Mouse (Mus musculus): ENCODE measurements around the gene Wbp2.
"Not testable (repeated sequence)": the region's sequence is repeated elsewhere in the genome, so short reads cannot be mapped to it uniquely, and the experiment has no call there.

The Wbp2 gene

DNA sequence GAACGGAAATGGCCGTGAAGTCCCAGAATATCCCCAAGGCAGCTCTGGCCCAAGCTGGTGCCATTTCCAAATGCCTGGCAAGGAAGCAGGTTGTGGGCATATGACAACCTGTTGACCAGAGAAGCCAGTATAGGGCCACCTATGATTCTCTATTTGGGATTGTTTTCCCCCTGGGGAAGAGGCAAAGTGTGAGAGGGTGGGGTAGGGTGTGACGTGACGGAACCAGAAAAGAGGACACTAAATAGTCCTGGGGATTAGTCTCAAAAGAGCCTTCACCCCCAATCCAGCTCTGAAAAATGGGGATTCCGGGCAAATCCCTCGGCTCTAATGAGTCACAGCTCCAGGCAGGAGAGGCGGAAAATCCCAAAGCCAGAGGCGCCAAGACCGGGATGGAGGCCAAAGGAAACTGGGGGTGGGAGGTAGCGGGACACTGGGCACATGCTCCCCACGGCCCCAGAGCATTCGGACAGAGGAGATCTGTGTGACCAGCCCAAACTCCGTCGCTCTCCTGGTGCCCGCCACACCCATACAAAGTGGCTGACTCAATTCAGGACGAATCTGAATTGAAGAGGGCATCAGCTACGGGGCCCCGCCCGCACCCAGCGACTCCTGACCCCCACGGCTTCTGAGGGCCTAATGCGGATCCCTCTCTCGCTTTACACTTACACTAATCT is 21.8 kb upstream of the Wbp2 start:
- no peak for DNase-seq

DNA sequence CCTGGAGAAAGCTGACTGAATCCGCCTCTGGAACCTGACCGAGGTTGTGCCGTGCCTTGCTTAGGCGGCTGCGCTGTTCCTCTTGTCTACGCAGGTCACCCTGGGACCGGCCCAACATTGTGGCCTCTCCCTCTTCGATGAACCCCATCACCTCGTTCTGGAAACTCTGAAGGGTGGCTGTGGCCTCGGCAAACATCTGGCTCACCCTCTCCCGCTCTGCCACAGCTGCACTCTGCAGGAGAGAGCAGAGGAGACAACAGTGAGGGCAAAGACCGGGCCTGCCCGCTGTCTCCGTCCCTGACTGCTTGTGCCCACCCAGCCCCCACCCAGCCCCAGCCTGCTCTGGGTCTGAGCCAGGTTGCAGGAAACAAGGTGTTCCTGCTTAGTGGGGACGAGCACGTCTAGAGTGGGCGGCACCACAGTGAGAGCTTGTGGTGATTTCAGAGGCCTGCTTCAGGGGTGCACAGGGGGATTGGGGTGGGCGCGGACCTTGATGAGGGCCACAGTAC is 21.0 kb upstream of the Wbp2 start:
- DNase-seq = no peak

DNA sequence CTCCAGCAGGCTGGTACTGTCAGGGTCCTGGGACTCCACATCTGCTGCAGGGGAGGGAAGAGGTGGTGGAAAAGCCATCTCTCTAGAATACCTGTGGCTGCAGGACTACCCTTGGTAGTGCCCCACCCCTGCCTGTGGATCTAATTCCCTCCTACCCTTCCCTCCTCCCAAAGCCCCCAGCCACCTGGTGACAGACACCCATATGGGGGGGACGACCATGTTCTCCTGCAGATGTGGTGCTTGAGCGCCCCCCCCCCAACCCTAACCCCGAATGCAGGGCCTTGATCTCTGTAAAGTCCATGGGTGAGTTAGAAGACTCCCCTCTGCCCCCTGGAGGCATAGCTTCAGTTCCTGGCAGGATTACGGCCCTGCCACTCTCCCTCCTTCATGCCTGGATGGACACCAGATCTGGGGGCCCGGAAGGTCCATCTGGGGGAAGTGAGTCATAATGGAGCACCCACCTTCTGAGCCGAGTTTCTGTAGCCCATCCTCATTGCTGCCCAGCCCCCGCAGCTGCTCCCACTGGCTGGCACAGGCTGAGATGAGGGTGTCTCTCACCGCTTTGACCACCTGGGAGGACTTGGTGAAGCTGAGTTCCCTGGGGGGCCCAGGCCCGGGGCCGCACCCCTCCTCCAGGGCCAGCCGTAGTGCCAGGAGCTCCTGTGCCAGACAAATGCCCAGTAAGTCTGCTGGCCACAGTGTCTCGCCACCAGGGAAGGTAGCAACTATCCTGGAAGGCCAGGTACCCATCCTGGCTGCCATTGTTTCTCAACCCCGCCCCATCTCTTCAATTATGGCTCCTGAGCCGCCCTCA is 20.4 kb upstream of the Wbp2 start:
- DNase-seq = no peak

DNA sequence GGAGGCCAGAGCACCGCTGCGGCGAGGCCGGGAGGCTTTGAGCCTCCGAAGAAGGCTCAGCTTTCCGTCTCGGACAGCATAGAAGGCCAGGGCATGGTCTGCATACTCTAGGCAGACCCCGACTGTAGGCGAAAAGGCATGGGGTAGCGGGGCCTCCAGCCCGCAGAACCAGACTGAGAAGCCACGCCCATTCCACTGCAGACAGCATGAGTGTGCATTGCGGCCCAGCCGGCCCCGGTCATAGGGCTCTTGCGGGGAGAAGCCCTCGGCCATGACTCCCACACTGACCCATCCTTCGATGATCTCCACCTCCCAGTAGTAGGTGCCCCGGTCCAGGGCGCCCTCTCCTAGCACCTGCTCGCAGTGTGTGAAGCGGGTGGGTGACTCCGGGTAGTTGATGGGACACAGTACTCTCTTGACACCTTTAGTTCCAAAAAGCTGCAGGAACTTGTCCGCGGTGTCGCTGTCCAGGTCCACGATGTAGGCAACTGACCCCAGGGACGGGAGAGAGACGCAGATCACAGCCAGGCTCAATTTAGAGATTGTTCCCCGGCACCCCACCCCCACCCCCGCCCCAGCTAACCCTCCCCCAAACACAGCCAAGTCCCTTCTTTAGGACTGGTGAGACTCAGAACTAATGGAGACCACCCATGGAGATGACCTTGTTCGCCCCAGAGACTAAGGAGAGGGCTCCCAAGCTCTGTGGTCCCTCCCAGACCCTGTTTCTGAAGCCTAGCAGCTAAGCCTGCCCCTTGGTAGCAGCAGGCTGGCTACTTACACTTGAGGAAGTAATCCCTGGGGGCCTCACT is 19.6 kb upstream of the Wbp2 start:
- DNase-seq = peak; percentile 73

DNA sequence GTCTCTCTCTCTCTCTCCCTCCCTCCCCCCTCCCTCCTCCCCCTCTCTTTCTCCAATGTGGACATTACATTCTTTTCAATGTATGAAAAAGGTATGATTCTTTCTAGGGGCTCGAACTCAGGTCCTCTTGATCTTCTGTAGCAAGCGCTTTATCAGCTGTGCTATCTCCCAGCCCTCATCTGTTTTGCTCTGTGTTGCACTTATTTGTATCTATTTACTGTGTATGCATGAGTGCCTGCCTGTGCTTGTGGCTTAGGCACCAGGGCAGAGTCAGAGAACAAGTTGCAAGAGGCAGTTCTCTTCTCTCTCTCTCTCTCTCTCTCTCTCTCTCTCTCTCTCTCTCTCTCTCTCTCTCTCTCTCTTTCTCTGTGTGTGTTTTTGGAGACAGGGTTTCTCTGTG is 18.3 kb upstream of the Wbp2 start:
- DNase-seq = no peak

DNA sequence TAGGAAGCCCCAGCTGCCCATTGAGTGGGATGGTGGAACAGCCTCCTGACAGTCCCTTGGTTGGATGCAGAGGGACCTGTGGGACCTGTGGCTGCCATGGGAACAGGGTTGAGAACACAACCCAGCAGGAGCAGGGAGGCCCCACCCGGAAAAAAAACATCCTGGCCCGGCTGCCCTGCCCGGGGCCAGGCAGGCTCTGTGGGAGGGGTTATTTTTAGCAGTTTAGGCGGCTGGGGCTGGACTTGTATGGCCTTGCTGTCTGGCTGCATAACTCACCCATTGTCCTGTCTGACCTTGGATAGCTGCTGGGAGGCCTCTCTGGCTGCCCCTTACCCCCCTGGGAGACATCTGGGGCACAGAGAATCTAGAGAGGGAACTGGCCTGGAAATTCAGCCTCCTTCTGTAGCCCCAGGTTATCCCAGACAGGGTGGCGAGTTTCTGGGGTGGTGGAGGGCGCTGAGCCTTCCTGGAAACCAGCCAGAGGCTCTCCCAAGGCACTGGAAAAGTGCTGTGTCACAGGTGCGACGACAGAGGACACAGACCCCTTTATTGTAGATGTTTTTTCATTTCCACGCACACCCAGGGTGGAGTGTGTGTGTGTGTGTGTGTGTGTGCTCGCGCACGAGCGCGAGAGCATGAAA is 17.3 kb upstream of the Wbp2 start:
- peak; percentile 76 for DNase-seq

DNA sequence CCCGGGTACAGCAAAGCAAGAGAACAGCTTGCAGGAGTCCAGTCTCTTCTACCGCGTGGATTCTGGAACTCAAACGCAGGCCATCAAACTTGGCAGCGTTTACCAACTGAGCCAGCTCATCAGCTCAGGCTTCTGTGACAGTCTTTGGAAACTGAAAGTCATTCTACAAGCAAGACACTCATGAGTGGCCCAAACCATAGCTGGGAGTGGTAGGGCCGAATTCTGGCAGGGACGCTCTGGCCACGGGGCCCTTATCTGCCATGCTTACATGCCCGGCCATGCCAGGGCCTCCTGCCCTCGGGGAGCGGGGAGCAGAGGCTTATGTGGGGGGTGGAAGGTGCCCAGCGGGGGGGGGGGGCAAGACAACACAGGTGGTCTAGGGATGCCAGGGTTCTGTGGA is 16.8 kb upstream of the Wbp2 start:
- DNase-seq = no peak

DNA sequence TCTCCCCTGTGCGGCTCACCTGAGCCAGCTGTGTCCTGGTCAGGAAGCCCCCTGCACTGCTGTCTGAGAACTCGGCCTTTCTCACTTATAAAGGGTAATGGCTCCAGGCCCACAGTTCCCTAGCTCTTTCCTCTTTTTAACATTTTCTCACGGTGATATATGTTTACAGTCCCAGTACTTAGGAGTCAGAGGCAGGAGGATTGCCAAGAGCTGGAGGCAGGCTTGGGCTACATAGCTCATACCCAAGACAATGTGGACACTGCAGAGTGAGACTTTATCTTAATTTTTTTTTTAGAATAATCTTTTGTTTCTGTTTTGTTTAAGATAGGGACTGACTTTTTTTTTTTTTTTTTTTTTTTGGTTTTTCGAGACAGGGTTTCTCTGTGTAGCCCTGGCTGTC is 15.7 kb upstream of the Wbp2 start:
- no peak for DNase-seq

DNA sequence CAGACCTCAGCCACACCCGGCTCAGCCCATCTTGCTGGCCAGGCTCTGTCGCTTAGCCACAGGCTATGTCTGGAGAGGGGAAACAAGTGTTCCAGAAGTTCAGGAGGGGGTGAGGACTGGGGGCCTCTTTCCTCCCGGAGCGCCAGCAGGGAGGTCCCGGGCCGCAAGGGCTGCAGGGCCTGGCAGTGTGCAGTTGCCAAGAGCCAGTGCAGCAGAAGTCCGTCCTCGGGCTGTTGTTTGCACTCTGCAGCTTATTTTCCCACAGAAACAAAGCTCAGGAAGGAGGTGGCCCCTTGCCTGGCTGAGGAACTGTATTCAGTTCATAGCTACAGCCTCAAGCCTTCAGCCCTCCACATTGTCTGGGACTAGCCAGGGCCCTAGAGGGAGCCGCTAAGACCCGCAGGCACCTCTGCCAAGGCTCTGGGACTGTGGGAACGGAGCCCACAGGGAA is 15.2 kb upstream of the Wbp2 start:
- DNase-seq = no peak

DNA sequence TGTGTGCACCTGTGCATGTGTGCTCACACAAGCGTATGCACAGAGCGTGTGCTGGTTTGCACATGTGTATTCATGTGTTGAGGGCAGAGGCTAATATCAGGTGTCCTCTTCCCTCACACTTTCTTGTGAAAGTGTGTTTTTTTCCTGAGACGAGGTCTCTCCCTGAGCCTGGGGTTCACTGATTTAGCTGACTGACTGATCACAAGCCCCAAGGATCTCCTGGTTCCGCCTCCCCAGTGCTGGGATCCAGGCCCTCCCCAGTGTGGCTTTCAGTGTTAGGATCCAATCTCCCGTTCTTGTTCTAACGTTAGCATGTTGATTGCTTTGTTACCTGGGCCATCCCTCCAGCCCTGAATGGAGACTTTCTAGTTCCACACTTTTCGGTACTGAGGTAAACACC is 14.0 kb upstream of the Wbp2 start:
- DNase-seq = no peak

DNA sequence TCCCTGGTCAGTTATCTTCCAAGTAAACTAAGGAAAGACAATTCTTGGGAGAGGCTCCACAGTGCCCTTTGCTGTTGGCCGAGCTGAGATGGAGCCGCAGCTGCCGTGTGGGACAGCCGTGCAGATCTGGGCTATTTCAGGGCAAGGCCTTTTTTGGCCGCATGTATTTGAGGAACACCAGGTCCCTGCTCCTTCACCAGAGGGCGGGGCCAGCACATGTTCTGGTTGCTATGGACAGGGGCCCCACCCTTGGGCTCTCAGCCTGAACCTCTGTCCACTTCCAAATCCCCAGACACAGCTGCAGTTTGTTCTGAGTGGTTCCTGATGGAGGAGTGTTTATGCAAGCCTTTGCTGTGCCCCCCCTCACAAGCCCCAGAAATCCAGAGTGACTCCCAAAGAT is 13.6 kb upstream of the Wbp2 start:
- DNase-seq = no peak

DNA sequence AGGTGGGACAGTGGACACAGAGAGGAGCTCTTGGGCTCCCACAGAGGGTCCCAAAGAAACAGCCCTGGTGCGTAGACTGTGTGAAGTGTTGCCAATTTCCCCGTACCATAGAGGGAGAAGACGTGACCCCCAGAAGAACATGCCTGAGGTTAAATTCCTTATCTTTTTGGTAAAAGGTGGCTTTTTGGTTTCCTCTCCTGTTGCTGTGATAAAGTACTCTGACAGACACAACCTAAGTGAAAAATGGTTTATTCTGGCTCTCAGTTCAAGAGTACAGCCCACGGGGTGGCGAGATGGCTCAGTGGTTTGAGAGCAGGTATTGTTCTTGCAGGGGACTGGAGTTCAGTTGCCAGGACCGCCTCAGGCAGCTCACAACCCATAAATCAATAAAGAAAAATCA is 12.7 kb upstream of the Wbp2 start:
- no peak for DNase-seq

DNA sequence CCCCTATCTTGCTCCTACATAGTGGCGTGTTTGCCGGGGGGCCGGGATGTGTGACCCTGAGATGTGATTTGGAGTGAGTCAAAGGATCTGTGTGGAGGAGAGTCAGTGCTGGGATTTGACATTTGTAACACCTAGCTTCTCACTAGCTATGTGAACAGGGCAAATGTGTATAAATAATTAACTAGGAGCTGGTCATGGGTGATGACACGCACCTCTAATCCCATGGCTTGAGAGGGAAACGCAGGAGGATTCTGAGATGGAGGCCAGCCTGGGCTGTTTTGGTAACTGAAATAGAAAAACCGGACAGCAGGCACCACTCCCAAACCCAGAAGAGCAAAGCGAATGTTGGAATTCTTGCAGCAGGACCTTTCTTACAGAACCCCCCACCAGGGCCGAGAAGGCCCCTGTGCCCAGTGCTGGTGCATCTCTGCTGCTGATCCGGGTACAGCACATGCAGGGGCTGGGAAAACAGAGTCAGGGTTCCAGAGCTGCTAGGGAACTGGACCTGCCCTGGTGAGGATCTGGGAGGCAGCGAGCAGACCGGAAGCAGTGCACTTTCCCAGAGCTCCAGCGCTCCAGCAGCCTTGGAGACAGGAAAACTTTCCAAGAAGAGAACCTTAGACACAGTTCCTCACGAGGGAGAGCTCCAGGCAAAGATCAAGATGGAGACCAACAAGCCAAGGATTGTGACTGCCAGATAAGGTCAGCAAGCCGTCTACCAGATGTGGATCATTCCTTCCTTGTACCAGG is 12.1 kb upstream of the Wbp2 start:
- no peak for DNase-seq

DNA sequence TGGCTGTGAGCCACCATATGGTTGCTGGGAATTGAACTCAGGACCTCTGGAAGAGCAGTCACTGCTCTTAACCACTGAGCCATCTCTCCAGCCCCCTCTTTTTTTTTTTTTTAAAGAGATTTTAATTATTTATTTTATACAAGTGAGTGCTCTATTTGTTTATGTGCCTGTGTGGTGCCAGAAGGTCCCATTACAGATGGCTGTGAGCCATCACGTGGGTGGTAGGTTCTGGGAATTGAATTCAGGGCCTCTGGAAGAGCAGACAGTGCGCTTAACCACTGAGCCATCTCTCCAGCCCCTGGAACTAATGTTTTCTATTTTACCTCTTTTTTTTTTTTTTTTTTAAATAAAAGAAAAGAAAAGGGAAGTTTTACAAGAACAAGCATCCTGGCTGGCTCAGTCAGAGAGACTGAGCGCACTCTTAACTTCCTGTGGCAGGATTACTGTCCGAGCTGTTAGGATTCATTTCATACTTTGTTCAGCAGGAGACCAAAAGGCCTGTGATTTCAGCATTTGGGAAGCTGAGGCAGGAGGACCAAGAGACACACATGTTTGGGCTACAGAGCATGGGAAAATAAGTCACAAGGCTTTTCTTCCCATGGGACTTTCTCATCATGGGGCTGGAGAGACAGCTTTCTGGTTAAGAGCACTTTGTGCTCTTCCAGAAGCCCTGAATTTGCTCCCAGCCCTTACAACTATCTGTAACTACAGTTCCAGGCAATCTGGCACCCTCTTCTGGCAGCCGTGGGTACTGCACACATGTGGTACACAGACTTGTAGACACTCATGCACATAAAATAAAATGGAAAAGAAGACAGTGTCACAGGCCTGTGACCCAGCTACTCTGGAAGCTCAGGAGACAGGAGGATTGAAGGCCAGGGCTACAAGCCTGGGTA is 9.7 kb upstream of the Wbp2 start:
- DNase-seq = no peak

DNA sequence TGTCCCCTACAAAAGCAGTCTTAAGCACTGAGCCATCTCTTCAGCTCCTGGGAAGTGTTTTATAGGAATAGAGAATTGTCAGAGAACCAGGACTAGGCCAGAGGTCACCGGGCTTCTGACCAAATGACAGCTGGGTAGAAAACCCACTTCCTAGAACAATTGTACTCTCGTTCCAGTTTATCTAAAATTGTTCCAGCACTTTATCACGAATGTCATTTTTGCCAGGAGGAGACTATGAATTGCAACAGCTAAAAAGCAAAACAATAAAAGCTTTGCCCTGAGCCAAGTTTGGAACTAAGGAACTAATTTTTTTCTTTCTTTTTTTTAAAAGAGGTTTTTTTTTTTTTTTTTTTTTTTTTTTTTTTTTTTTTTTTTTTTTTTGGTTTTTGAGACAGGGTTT is 8.8 kb upstream of the Wbp2 start:
- DNase-seq = no peak

DNA sequence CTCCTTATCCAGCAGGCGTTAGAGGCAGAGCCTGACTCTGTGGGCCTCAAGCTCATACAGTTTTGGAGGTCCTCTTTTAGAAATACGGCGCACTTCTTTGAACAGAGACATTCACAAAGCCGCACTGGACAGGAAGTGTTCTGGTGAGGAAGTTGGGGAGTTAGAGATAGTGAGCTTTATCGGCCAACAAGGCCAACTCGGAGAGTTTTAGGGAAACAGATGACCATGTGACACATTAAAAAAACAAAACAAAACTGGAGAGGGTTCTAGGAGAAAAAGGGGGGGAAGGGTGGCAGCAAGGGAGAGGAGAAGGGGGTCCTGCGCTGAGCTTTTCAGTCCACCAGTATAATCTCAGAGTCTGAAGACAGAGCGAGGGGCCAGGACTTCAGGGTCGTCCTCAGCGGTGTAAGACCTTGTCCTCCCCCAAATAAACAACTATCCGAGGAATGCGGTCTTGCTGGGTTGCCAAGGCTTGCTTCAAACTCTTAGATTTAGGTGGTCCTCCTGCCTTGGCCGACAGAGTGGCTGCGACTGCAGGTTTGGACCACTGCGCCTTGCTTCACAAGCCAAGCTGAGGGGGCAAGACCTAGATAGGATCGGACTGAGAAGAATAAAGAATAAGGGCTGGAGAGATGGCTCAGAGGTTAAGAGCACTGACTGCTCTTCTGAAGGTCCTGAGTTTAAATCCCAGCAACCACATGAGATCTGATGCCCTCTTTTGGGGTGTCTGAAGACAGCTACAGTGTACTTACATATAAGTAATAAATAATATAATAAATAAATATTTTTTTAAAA is 7.2 kb upstream of the Wbp2 start:
- DNase-seq = no peak

DNA sequence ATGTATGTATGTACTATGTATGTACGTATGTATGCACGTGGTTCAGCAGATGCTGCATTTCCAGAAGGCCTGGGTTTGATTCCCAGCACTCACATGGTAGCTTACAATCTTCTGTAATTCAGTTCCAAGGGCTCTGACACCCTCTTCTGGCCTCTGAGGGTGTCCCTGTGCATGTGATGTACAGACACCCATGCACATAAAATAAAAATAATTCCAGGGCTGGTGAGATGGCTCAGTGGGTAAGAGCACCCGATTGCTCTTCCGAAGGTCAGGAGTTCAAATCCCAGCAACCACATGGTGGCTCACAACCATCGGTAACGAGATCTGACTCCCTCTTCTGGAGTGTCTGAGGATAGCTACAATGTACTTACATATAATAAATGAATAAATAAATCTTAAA is 6.2 kb upstream of the Wbp2 start:
- not testable (repeated sequence) for DNase-seq

DNA sequence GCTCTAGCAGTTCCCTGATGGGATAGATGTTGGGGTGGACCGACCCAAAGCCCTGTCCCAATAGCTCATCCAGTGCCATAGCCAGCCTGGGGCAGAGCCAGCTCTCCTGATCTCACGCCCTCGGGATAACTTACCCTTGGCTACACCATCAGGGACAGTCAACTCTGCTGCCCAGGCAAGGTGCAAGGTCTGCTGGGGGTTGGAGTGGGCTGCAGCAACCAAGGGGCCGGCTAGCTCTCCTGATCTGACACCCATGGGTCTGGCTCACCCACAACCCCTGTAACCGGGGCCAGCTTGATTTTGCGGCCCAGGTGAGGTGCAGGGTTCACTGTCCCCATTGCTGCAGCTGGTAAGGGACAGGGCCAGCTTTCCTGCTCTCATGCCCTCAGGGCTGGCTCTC is 4.8 kb upstream of the Wbp2 start:
- DNase-seq = no peak

DNA sequence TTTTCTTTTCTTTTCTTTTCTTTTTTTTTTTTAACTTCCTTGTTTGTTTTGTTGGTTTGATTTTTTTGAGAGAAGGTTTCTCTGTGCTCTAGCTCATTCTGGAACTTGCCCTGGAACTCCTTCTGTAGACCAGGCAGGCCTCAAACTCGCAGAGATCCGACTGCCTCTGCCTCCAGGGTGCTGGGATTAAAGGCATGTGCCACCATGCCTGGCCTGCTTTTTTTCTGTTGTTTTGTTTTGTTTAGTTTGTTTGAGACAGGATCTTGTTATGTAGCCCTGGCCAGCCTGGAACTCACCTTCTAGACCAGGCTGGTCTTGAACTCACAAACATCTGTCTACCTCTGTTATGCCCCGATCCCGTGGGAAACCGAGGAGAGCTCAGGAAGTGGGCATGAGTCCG is 2.8 kb upstream of the Wbp2 start:
- no peak for DNase-seq

DNA sequence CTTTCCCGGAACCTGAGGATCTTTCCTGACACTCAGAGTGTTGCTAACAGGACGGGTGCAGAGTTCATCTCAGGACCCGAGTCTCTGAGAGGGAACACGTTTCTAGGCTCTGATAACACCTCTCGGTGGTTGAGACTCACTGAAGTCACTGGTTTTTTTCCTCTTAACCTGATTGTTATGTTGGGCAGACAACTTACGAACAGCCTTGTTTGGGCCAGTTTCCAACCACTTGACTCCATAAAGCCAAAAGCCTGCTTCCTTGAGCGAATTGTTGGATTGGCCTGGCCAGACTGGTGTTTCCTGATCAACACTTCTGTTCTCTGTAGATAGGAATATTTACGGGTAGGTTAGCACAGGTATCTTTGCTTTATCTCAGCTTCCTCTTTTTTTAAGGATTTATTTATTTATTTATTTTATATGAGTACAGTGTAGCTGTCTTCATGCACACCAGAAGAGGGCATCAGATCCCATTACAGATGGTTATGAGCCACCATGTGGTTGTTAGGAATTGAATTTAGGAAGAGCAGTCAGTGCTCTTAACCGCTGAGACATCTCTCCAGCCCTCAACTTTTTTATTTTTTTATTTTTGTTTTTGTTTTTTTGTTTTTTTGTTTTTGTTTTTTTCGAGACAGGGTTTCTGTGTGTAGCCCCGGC is 2.1 kb upstream of the Wbp2 start:
- no peak for DNase-seq
